ENCODE assay signal across 17 mouse cellular contexts in genomic region chr14:10567771-10568170, GRCm38 (mm10).
"Had no signal": no experiment of that assay in that cellular context is flagged by ENCODE, and none has a peak within 500 bp of the region (broad histone marks: within the 10 kb centered on the region; RNA-seq: fewer than 3 reads in every experiment).

No protein-coding gene starts in this region.

- H3K36me3 ChIP-seq: lung, embryonic 15.5 days; midbrain, embryonic 13.5 days; midbrain, embryonic 15.5 days; neural tube, embryonic 12.5 days had no signal

- H3K4me2 ChIP-seq: lung, embryonic 15.5 days; midbrain, embryonic 11.5 days; midbrain, embryonic 13.5 days; midbrain, embryonic 15.5 days; neural tube, embryonic 12.5 days had no signal

- DNase-seq: liver, postnatal 0 days; lung, adult 2 months; lung, postnatal 14 days; lung, postnatal 36 days; right cerebral cortex, postnatal 14 days; spleen, adult 18-20 months; thymus, adult 18-20 months; thymus, postnatal 14 days; thymus, postnatal 36 days had no signal

- H3K4me3 ChIP-seq: lung, embryonic 15.5 days; megakaryocyte, embryonic 14.5 days; midbrain, embryonic 13.5 days; midbrain, embryonic 15.5 days; neural tube, embryonic 12.5 days had no signal

- H3K4me1 ChIP-seq: lung, embryonic 15.5 days; megakaryocyte, embryonic 14.5 days; midbrain, embryonic 13.5 days; midbrain, embryonic 15.5 days; neural tube, embryonic 12.5 days had no signal

- H3K9me3 ChIP-seq: lung, embryonic 15.5 days; megakaryocyte, embryonic 14.5 days; midbrain, embryonic 13.5 days; midbrain, embryonic 15.5 days; neural tube, embryonic 12.5 days had no signal

- H3K27ac ChIP-seq: lung, embryonic 15.5 days; macrophage; midbrain, embryonic 13.5 days; midbrain, embryonic 15.5 days; neural tube, embryonic 12.5 days had no signal

- H3K9ac ChIP-seq: liver, postnatal 0 days; lung, embryonic 15.5 days; midbrain, embryonic 13.5 days; midbrain, embryonic 15.5 days; neural tube, embryonic 12.5 days had no signal

- H3K27me3 ChIP-seq: lung, embryonic 15.5 days; megakaryocyte, embryonic 14.5 days; midbrain, embryonic 13.5 days; midbrain, embryonic 15.5 days; neural tube, embryonic 12.5 days had no signal

- ATAC-seq: liver, postnatal 0 days; lung, postnatal 0 days; midbrain, embryonic 13.5 days; midbrain, embryonic 15.5 days had no signal
